Mouse (Mus musculus) lung, postnatal 25 days (tissue): ENCODE measurements around the gene Slc10a2.
"Not testable (repeated sequence)": the region's sequence is repeated elsewhere in the genome, so short reads cannot be mapped to it uniquely, and the experiment has no call there.

Experiments used
- DNase-seq: peaks from one replicate; pipeline ENCODE4 v3.0.0; 2022; ENCODE audit warnings: low spot score

Slc10a2 gene

DNA sequence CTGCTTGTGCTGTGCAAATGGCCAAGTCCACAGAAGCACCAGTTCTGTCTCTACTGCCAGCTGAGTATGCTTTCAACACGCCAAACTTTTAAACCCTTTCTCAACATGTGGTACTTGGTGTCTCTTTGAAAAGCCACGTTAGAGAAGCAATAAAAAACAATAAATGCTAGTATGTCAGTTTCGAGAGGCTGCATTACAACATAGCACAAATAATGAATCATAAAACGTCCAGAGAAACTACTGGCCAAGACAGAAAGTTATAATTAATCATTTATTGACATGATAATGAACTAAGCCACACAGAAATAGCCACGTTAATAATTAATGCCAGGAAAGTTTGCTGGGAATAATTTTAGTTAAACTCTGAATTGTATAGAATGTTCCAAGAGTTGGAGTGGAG lies at the start of gene Slc10a2:
Gene Slc10a2 (minus strand): TSS at position 166 of the 400 bp plus-strand sequence.
- no peak for DNase-seq

DNA sequence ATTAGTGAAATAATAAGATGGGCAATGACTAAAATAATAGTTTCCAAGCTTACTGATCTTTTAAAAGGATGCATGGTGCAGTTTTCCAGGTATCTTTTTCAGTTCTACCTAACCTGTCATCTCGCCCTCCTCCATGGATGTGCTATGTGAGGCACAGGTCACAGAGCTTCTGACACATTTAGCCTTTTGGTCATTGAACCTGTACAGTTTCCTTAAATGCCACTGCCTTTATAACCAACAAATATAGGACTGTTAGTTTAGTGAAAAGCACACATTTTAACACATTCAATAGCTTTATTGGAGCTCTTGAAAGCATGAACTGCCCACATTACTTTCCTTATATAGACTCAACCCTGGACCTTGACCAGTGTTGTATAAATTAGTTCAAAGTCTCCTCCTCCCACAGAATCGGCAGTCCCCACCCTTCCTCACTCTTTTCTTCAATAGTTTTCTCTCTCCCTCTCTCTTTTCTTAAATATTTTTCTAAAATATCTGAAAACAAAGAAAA lies 24.2 kb upstream of the Slc10a2 start:
- DNase-seq = no peak

DNA sequence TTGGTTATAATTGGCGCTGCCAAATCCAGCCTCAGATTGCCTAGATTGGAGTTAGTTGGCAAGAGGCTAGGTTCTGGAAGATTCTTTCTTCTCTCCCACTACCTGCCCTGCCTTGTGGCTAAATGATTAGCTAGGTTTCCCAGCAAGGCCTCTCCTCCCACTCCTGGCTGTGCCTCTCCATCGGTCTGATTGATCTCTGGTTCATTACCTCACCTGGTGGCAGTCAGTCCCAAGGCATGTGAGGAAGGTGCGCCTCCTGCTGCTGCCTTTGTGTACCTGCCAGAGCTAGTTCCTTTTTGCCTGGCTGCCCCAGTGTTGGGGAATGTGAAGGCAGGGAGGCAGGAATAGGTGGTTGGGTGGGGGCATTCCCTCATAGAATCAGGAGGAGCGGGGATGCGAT lies 1.7 kb upstream of the Slc10a2 start:
- DNase-seq = no peak

GRCm38 (mm10) chr8:5095392-5095791 lies 9.8 kb downstream of the Slc10a2 start:
- no peak for DNase-seq

- DNase-seq = not testable (repeated sequence)
These were observed 11.2 kb downstream of the Slc10a2 start for GRCm38 (mm10) chr8:5093991-5094390.

GRCm38 (mm10) chr8:5073654-5074293 lies 31.4 kb downstream of the Slc10a2 start:
- DNase-seq = no peak

DNA sequence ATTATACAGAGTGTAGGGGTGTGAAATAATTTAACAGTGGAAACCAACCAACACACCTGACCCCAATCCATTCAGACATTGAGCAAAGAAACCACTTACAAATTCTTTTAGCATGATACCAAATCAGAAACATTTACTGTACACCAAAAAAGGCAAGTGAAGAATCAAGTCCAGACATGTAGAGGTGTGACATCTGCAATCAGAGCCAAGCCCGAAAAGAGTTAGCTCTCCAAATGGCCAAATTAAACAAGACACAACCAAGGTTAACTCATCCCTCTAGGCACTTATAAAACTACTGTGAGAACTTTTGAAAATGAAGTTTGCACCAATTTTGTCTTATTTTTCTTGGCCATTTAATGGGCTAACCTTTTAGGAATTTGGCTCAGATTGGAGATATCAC lies 46.3 kb downstream of the Slc10a2 start:
- DNase-seq = no peak

GRCm38 (mm10) chr8:5044361-5044900 lies 60.7 kb downstream of the Slc10a2 start:
- not testable (repeated sequence) for DNase-seq

DNA sequence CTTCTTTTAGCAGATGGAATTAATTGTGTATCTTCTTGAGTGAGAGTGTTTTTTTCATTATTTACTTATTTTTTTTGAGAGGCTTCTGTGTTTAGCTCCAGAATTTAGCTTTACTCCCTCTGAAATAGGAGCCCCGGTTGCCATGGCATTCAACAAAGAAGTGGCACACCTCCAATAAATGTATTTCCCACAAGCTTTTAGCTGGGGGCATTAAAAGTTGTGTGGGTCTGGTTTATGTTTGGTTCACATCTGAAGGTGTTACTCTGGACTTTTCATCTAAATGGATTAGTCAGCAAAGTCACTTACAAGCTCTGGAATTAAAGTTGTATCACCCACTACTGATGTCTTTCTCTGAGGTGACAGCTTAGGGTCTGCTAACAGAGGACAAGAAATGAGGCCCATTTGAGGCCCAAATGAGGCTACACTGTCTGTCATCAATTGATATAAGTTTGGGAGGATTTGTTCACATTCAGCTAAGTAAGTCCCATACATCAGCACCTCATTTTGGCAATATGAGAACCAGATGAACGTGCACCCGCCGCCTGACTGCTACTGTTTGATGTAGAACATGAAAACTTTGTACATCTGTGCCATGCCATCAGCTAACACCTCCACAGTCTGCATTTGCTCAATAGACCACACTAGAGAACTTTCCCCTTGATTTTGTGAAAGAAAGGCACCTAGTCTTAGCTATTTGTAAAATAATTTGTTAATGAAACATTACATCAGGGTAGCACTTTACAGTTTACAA lies 66.2 kb downstream of the Slc10a2 start:
- no peak for DNase-seq
